Mouse (Mus musculus): ENCODE results near the gene Cldn24. TPM values are rescaled to one million over a fixed set of nuclear protein-coding genes. Genes with fewer than 3 reads are reported as not detected.
"Not testable (repeated sequence)": the region's sequence is repeated elsewhere in the genome, so short reads cannot be mapped to it uniquely, and the experiment has no call there.

Gene Cldn24
- polyA plus RNA-seq, 1 experiment from 2014 or later = not detected

DNA sequence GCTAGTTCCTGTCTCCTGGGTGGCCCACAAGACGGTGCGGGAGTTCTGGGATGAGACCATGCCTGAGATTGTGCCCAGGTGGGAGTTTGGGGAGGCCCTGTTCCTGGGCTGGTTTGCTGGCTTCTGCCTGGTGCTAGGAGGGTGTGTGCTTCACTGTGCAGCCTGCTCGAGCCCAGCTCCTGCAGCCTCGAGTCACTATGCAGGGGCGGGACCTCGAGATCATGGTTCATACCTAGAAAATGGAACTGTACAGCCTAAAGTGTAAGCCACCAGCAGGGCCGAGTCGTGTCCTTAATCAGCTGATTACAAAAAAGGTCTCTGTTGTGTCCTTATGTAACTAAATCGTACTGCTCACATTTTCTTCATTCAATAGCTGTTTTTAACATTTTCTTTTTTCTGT, 598 bp downstream of the Cldn24 start:
- not testable (repeated sequence) for H3K4me1 ChIP-seq (replicated peaks; ENCODE audit: control insufficient read depth, insufficient read depth, low read length); H3K4me2 ChIP-seq (ENCODE audit: low read length); H3K4me3 ChIP-seq (replicated peaks; ENCODE audit: low read length); ATAC-seq; H3K36me3 ChIP-seq (ENCODE audit: control insufficient read depth, insufficient read depth); H3K9me3 ChIP-seq (ENCODE audit: control insufficient read depth, low read length); H3K9ac ChIP-seq (replicated peaks; ENCODE audit: low read depth, low read length); H3K27ac ChIP-seq (ENCODE audit: low read length); H3K27me3 ChIP-seq (replicated peaks; ENCODE audit: control insufficient read depth, insufficient read depth, low read length)
- 86% methylated on average over 7 of the region's 9 CpGs for WGBS

- Histone ChIP-seq H3K9ac (replicated peaks; ENCODE audit: low read depth, low read length) (no peak overlapping the region), H3K36me3 (ENCODE audit: control insufficient read depth, insufficient read depth) (no peaks in the 10 kb centered on the region), H3K27ac (ENCODE audit: low read length) (no peak overlapping the region), H3K9me3 (ENCODE audit: control insufficient read depth, low read length) (no peaks in the 10 kb centered on the region), H3K27me3 (replicated peaks; ENCODE audit: control insufficient read depth, insufficient read depth, low read length) (no peaks in the 10 kb centered on the region), H3K4me3 (replicated peaks; ENCODE audit: low read length) (no peak overlapping the region), H3K4me2 (ENCODE audit: low read length) (no peak overlapping the region), H3K4me1 (replicated peaks; ENCODE audit: control insufficient read depth, insufficient read depth, low read length) (peaks cover 5% of the 10 kb centered on the region)
- no peak; the same call in 1 of the 2 replicates for ATAC-seq
- WGBS = 19% methylated on average over 10 of the region's 10 CpGs
Observed at GRCm38 (mm10) chr8:47823777-47824176, 1.8 kb downstream of the Cldn24 start.

DNA sequence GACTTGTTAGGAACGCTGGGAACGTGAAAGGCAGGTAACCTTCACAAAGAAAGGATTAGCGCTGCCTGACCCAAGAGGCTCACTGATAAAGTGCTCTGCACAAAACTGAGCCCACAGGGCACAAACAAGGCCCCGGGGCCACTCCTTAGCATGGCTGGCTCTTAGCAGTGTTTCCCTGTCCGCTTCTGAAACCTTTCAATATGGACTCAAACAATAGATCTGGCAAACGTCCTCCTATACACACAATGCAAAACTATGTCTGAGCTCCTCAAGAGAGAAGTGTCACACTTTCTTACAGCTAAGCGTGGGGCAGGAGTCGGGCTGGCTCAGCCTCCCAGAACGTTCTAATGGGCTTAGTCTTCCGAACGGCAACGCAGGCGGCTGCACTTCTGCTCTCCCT, 2.2 kb downstream of the Cldn24 start, which contains the start of gene Cldn22:
Gene Cldn22 (plus strand): TSS at position 301 of the 400 bp plus-strand sequence.
- H3K9ac ChIP-seq (replicated peaks; ENCODE audit: low read depth, low read length) = no peak within 1 kb of the TSS
- H3K36me3 ChIP-seq (ENCODE audit: control insufficient read depth, insufficient read depth) = no peaks in the 10 kb centered on the region
- H3K4me1 ChIP-seq (replicated peaks; ENCODE audit: control insufficient read depth, insufficient read depth, low read length) = peaks cover 5% of the 10 kb centered on the region
- H3K27ac ChIP-seq (ENCODE audit: low read length) = no peak within 1 kb of the TSS
- no peaks in the 10 kb centered on the region for H3K9me3 ChIP-seq (ENCODE audit: control insufficient read depth, low read length)
- no peaks in the 10 kb centered on the region for H3K27me3 ChIP-seq (replicated peaks; ENCODE audit: control insufficient read depth, insufficient read depth, low read length)
- WGBS = 6% methylated on average over 13 of the region's 13 CpGs
- H3K4me3 ChIP-seq (replicated peaks; ENCODE audit: low read length) = no peak within 1 kb of the TSS
- no peak for ATAC-seq
- no peak within 1 kb of the TSS for H3K4me2 ChIP-seq (ENCODE audit: low read length)

DNA sequence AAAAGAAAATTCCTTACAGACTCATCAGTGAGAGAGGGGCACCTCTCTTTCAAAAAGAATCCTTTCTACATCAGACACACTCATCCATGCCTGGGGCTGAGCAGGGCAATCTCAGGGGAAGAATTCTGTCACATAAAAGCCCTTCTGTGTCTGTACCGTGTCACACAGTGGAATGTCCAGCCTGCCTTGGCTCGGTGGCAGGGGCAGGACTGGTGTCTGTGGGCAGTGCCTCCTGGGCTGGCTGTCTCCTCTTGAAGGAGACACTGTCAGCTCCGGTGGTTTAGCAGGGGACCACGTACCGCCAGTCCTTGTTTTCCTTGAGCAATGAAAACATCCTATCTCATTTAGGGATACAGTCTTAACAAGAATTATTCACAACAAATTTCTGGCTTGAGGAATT, 3.7 kb downstream of the Cldn24 start:
- Histone ChIP-seq H3K36me3 (ENCODE audit: control insufficient read depth, insufficient read depth) (no peaks in the 10 kb centered on the region), H3K4me1 (replicated peaks; ENCODE audit: control insufficient read depth, insufficient read depth, low read length) (peaks cover 5% of the 10 kb centered on the region), H3K9me3 (ENCODE audit: control insufficient read depth, low read length) (no peaks in the 10 kb centered on the region), H3K27me3 (replicated peaks; ENCODE audit: control insufficient read depth, insufficient read depth, low read length) (no peaks in the 10 kb centered on the region), H3K27ac (ENCODE audit: low read length) (no peak overlapping the region), H3K9ac (replicated peaks; ENCODE audit: low read depth, low read length) (no peak overlapping the region), H3K4me2 (ENCODE audit: low read length) (no peak overlapping the region), H3K4me3 (replicated peaks; ENCODE audit: low read length) (no peak overlapping the region)
- WGBS = 46% methylated on average over 5 of the region's 5 CpGs
- ATAC-seq = no peak

GRCm38 (mm10) chr8:47826911-47827310, 5.0 kb downstream of the Cldn24 start:
- H3K27ac ChIP-seq (ENCODE audit: low read length) = no peak overlapping the region
- 88% methylated on average over 9 of the region's 9 CpGs for WGBS
- ATAC-seq = no peak
- H3K9ac ChIP-seq (replicated peaks; ENCODE audit: low read depth, low read length) = no peak overlapping the region
- no peaks in the 10 kb centered on the region for H3K27me3 ChIP-seq (replicated peaks; ENCODE audit: control insufficient read depth, insufficient read depth, low read length)
- no peak overlapping the region for H3K4me3 ChIP-seq (replicated peaks; ENCODE audit: low read length)
- H3K9me3 ChIP-seq (ENCODE audit: control insufficient read depth, low read length) = no peaks in the 10 kb centered on the region
- H3K4me1 ChIP-seq (replicated peaks; ENCODE audit: control insufficient read depth, insufficient read depth, low read length) = peaks cover 5% of the 10 kb centered on the region
- no peaks in the 10 kb centered on the region for H3K36me3 ChIP-seq (ENCODE audit: control insufficient read depth, insufficient read depth)
- no peak overlapping the region for H3K4me2 ChIP-seq (ENCODE audit: low read length)

- no peaks in the 10 kb centered on the region for H3K9me3 ChIP-seq (ENCODE audit: control insufficient read depth, low read length)
- no peak overlapping the region for H3K4me2 ChIP-seq (ENCODE audit: low read length)
- no peak for ATAC-seq
- H3K9ac ChIP-seq (replicated peaks; ENCODE audit: low read depth, low read length) = no peak overlapping the region
- WGBS = 62% methylated on average over 6 of the region's 6 CpGs
- H3K27me3 ChIP-seq (replicated peaks; ENCODE audit: control insufficient read depth, insufficient read depth, low read length) = no peaks in the 10 kb centered on the region
- no peak overlapping the region for H3K4me3 ChIP-seq (replicated peaks; ENCODE audit: low read length)
- no peaks in the 10 kb centered on the region for H3K4me1 ChIP-seq (replicated peaks; ENCODE audit: control insufficient read depth, insufficient read depth, low read length)
- H3K27ac ChIP-seq (ENCODE audit: low read length) = no peak overlapping the region
- H3K36me3 ChIP-seq (ENCODE audit: control insufficient read depth, insufficient read depth) = no peaks in the 10 kb centered on the region
Observed at GRCm38 (mm10) chr8:47832616-47833015, 10.7 kb downstream of the Cldn24 start.

DNA sequence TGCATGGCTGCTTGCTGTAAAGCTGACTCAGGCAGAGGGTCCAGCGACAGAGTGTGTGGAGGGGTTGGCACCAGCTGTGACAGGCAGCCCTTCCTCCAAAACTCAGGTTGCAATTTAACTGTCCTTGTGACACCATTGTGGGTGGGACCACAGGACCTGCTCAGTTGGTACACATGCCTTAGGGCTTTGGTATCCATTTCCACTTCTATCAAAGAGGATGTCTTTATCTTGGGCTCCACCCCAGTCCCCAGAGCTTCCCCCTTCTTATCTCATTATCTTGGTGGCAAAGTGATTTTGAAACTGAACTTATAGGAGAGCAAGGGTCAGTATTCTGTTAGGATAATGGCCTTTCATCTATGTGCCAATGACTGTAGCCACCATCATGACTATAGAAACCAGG, 12.0 kb downstream of the Cldn24 start:
- Histone ChIP-seq H3K27me3 (replicated peaks; ENCODE audit: control insufficient read depth, insufficient read depth, low read length) (no peaks in the 10 kb centered on the region), H3K27ac (ENCODE audit: low read length) (no peak overlapping the region), H3K4me1 (replicated peaks; ENCODE audit: control insufficient read depth, insufficient read depth, low read length) (no peaks in the 10 kb centered on the region), H3K9ac (replicated peaks; ENCODE audit: low read depth, low read length) (no peak overlapping the region), H3K4me3 (replicated peaks; ENCODE audit: low read length) (no peak overlapping the region), H3K9me3 (ENCODE audit: control insufficient read depth, low read length) (no peaks in the 10 kb centered on the region), H3K4me2 (ENCODE audit: low read length) (no peak overlapping the region), H3K36me3 (ENCODE audit: control insufficient read depth, insufficient read depth) (no peaks in the 10 kb centered on the region)
- WGBS = 79% methylated on average over 1 of the region's 1 CpGs
- no peak for ATAC-seq

DNA sequence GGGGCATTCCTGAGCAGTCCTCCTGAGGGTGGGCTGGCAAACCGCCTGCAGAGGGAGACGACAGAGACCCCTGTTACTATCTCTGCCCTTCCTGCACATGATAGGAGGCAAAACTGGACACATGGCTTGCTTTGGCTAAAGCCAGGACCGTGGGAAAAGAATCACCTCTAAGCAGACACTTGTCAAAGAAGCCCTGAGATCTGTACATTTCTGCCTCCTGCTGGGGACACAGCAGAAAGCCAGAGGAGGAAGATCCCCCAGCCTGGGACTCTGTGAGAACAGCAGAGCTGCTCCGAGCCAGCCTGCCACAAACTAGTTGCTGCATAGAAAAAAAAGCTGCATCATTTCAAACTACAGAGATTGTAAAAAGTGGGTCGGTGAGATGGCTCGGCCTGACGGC, 21.1 kb downstream of the Cldn24 start:
- ATAC-seq = no peak
- Histone ChIP-seq H3K4me1 (replicated peaks; ENCODE audit: control insufficient read depth, insufficient read depth, low read length) (no peaks in the 10 kb centered on the region), H3K27me3 (replicated peaks; ENCODE audit: control insufficient read depth, insufficient read depth, low read length) (no peaks in the 10 kb centered on the region), H3K9me3 (ENCODE audit: control insufficient read depth, low read length) (no peaks in the 10 kb centered on the region), H3K9ac (replicated peaks; ENCODE audit: low read depth, low read length) (no peak overlapping the region), H3K27ac (ENCODE audit: low read length) (no peak overlapping the region), H3K36me3 (ENCODE audit: control insufficient read depth, insufficient read depth) (0 out of 2 replicates have a peak, but pooled peaks cover 2% of the 10 kb centered on the region), H3K4me2 (ENCODE audit: low read length) (no peak overlapping the region), H3K4me3 (replicated peaks; ENCODE audit: low read length) (no peak overlapping the region)
- WGBS = 84% methylated on average over 7 of the region's 7 CpGs

GRCm38 (mm10) chr8:47843651-47844050, 21.7 kb downstream of the Cldn24 start:
- no peak for ATAC-seq

DNA sequence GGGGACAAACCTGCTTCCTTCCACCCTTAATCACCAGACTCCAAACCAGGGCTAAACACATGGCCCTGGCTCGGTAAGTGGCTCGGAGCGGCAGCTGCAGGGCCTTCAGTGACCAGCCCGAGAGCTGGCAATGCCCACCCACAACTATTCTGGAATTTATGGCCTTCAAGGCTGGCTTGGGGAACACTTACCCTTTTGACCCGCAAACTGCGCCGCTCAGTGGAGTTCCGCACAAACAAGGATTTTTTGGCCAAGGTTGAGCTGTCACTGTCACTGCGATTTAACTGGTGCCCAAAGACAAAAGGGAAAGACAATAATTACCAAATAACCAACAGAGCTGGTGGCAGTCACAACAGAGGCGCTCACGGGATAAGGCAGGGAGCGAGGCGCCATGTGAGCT, 24.0 kb downstream of the Cldn24 start:
- no peak for ATAC-seq
- WGBS = 81% methylated on average over 13 of the region's 13 CpGs

More at GRCm38 (mm10) chr8:47843651-47844050, 21.7 kb downstream of the Cldn24 start:
- Histone ChIP-seq H3K9ac (replicated peaks; ENCODE audit: low read depth, low read length) (no peak overlapping the region), H3K9me3 (ENCODE audit: control insufficient read depth, low read length) (no peaks in the 10 kb centered on the region), H3K4me3 (replicated peaks; ENCODE audit: low read length) (no peak overlapping the region), H3K36me3 (ENCODE audit: control insufficient read depth, insufficient read depth) (0 out of 2 replicates have a peak, but pooled peaks cover 2% of the 10 kb centered on the region), H3K27me3 (replicated peaks; ENCODE audit: control insufficient read depth, insufficient read depth, low read length) (no peaks in the 10 kb centered on the region), H3K4me1 (replicated peaks; ENCODE audit: control insufficient read depth, insufficient read depth, low read length) (no peaks in the 10 kb centered on the region), H3K4me2 (ENCODE audit: low read length) (no peak overlapping the region), H3K27ac (ENCODE audit: low read length) (no peak overlapping the region)
- WGBS = 92% methylated on average over 10 of the region's 10 CpGs

More for the DNA sequence above, 24.0 kb downstream of the Cldn24 start:
- Histone ChIP-seq H3K9me3 (ENCODE audit: control insufficient read depth, low read length) (no peaks in the 10 kb centered on the region), H3K4me3 (replicated peaks; ENCODE audit: low read length) (no peak overlapping the region), H3K4me1 (replicated peaks; ENCODE audit: control insufficient read depth, insufficient read depth, low read length) (no peaks in the 10 kb centered on the region), H3K36me3 (ENCODE audit: control insufficient read depth, insufficient read depth) (no peaks in the 10 kb centered on the region), H3K27me3 (replicated peaks; ENCODE audit: control insufficient read depth, insufficient read depth, low read length) (no peaks in the 10 kb centered on the region), H3K4me2 (ENCODE audit: low read length) (no peak overlapping the region), H3K27ac (ENCODE audit: low read length) (no peak overlapping the region), H3K9ac (replicated peaks; ENCODE audit: low read depth, low read length) (no peak overlapping the region)
